Mouse (Mus musculus) midbrain, embryonic 15.5 days (tissue): ENCODE measurements at regions not wholly inside any gene's neighbourhood (a gene's known extent, or its start where the extent isn't known, plus 50 kb on each side); places are given as distances from the start of the nearest gene placed in this dataset.

Source experiments
- ATAC-seq: fragments of 200-750 bp; cut with Nextera tagmentation; replicated peaks from 2 replicates; pipeline ENCODE4 v1.8.0; 2017; ENCODE audit warnings: moderate TSS enrichment
- H3K27ac ChIP-seq: fragments of 300-500 bp; sonication (generic); 2 replicates; pipeline ENCODE4 v1.5.1; 2015; ENCODE audit warnings: mild to moderate bottlenecking, inconsistent platforms
- H3K27me3 ChIP-seq: fragments of 300-500 bp; sonication (generic); replicated peaks from 2 replicates; pipeline ENCODE4 v1.6.1; 2015; ENCODE audit warnings: inconsistent platforms
- H3K36me3 ChIP-seq: fragments of 300-500 bp; sonication (generic); replicated peaks from 2 replicates; pipeline ENCODE4 v1.6.1; 2015; ENCODE audit warnings: inconsistent platforms
- H3K4me1 ChIP-seq: fragments of 300-500 bp; sonication (generic); 2 replicates; pipeline ENCODE4 v1.6.1; 2015; ENCODE audit warnings: inconsistent platforms
- H3K4me2 ChIP-seq: fragments of 300-500 bp; sonication (generic); 2 replicates; pipeline ENCODE4 v1.6.1; 2015; ENCODE audit warnings: inconsistent platforms, mild to moderate bottlenecking, moderate library complexity
- H3K4me3 ChIP-seq: fragments of 300-500 bp; sonication (generic); 2 replicates; pipeline ENCODE4 v1.5.1; 2015; ENCODE audit warnings: mild to moderate bottlenecking, inconsistent platforms
- H3K9ac ChIP-seq: fragments of 300-500 bp; sonication (generic); 2 replicates; pipeline ENCODE4 v1.6.1; 2015; ENCODE audit warnings: mild to moderate bottlenecking, inconsistent platforms
- H3K9me3 ChIP-seq: fragments of 300-500 bp; sonication (generic); 2 replicates; pipeline ENCODE4 v1.6.1; 2016; ENCODE audit warnings: inconsistent platforms
- WGBS: fragments of 180-500 bp; shearing (Covaris S2); methylation state at CpG from one replicate; pipeline ENCODE4 v1.1.7; 2015; ENCODE audit warnings: mixed read lengths; 5-methylcytosine and 5-hydroxymethylcytosine counted together

DNA sequence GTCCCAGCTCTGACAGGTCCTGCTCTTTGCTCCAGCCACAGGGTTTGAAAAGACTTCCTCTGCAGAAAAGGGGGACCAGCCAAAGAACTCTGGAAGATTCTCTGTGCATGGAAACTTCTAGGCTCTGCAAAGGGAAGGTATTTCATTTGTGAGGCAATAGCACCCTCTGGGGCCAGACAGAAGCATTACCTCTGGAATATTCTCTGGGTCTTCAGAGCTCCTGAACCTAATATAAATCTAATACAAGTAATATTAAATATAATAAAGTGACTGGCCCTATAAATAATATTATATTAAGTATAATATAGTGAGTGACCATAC lies 109.4 kb upstream of the Gm14444 start:
- Histone ChIP-seq H3K4me1 (no peaks in the 10 kb centered on the region), H3K36me3 (no peaks in the 10 kb centered on the region), H3K9ac (no peak overlapping the region)

DNA sequence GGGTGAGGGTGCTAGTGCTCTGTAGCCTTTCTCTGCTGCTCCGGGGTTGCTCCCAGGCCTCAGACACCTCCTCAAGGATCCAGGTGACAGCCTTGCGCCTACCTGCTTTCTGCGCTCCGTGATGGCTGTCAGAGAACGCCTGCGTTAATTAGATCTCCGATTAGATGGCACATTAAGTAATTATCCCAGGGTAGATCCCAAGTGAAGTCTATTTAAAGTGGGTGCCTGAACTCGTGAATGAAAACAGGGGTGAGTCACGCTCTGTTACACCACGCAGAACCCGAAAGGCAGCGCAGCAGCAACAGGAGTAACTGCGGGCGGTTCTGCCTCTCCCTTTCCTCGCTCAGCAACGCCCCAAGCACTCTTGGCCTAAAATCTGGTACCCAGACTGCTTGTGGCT lies 108.2 kb upstream of the Gm14444 start:
- Histone ChIP-seq H3K4me2 (no peak overlapping the region), H3K27me3 (no peaks in the 10 kb centered on the region), H3K9ac (no peak overlapping the region), H3K4me3 (no peak overlapping the region), H3K36me3 (no peaks in the 10 kb centered on the region), H3K27ac (no peak overlapping the region), H3K4me1 (no peaks in the 10 kb centered on the region), H3K9me3 (no peaks in the 10 kb centered on the region)
- no peak for ATAC-seq
- WGBS, result 89% methylated on average over 16 of the region's 16 CpGs

More for the DNA sequence above, 109.4 kb upstream of the Gm14444 start:
- no peaks in the 10 kb centered on the region for H3K9me3 ChIP-seq
- no peaks in the 10 kb centered on the region for H3K27me3 ChIP-seq
- no peak overlapping the region for H3K27ac ChIP-seq
- no peak overlapping the region for H3K4me3 ChIP-seq
- H3K4me2 ChIP-seq, result no peak overlapping the region
- peak; percentile 46 for ATAC-seq

DNA sequence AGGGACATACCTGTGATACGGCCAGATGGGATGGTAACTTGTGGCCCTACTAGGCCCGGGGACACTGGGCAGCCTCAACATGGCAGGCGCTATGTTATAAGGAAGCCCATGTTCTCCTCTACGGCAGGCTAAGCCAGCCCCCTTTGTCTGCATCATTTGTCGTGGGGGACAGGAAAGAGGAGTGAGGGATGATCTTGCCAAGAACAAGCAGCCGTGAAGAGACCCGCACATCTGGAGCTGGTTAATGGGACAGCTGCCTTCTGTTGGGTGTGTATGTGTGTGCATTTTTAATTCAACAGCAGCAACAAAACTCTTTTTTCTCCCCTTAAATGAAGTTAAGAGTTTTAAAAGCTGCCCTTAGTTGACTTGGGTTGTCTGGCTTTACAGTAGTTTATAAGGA lies 106.4 kb upstream of the Gm14444 start:
- Histone ChIP-seq H3K9me3 (no peaks in the 10 kb centered on the region), H3K27me3 (no peaks in the 10 kb centered on the region), H3K4me3 (no peak overlapping the region), H3K9ac (no peak overlapping the region), H3K27ac (no peak overlapping the region), H3K4me2 (no peak overlapping the region), H3K4me1 (no peaks in the 10 kb centered on the region), H3K36me3 (no peaks in the 10 kb centered on the region)
- 82% methylated on average over 7 of the region's 7 CpGs for WGBS
- ATAC-seq, result no peak

DNA sequence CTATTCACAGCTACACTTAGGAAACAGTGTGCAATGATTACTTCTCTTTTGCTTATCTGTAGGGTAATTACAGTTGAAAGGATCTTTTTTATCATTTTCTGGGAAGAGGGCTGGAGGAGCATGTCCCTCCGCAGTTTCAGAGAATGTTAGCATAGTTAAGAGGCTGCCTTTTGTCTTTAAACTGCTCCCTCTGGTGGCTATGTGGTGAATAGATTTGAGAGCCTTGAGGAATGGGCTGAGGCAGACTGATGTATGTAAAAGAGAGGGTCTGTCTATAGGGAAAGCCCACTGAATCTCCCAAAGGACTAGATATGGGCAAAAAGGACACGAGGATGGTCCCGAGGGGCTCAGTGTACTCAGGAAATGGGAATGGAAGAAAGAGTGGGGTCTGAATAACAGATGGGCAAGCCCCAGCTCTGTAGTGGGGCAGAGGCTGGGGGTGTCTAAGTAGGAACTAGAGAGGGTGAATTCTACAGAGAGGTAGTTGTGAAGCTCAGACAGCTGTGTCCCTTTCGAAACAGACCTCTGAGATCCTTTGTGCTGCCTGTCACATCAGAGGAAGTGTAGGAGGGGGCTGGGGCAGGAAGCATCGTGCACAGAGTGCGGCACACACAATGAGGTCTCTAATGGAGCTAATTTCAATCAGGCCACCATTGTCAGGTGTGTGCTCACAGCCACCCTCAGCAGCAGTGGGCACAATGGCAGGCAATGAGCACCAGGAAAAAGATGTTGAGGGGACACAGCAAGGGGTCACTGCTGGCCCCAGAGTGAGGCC lies 104.0 kb upstream of the Gm14444 start:
- H3K36me3 ChIP-seq, result no peaks in the 10 kb centered on the region
- H3K9me3 ChIP-seq, result no peaks in the 10 kb centered on the region
- H3K27ac ChIP-seq, result no peak overlapping the region
- H3K9ac ChIP-seq, result no peak overlapping the region
- WGBS, result 46% methylated on average over 6 of the region's 6 CpGs
- no peaks in the 10 kb centered on the region for H3K27me3 ChIP-seq
- no peak overlapping the region for H3K4me3 ChIP-seq
- ATAC-seq, result peak; percentile 73
- H3K4me2 ChIP-seq, result no peak overlapping the region
- H3K4me1 ChIP-seq, result no peaks in the 10 kb centered on the region

DNA sequence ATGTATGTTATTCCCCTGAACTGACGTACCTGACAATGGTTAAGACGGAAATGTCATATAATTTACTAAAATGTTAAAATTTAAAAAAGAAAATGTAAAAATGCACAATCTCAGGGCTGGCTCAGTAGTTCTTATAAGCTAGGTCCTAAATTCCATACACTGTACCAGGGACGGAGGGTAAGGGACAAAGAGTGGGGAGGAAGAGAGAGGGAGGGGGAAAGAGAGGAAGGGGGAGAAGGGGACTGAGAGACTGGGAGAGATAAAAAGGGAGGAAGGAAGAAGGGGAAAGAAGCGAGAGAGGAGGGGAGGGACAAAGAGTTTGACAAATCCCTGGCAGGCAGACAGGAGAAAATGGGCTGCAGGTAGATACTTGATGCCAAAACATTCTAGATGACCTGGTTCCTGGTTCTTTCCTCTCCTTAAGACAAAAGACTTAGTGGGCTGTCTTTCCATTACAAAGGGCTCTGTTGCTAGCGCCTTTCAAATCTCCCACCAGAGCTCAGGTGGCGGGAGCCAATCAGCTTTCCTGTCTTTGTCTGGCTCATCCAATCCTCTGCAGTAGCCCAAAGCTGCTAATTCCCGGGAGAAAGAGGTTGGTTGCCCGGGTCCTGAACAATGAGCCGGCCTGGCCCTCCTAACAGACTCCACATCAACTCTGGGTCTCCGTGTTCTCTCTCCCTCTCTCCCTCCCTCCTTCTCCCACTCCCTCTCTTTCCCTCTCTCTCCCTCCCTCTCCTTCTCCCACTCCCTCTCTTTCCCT lies 92.7 kb upstream of the Gm14444 start:
- H3K27ac ChIP-seq, result peak overlapping the region; percentile 84
- H3K9ac ChIP-seq, result no peak overlapping the region
- H3K36me3 ChIP-seq, result no peaks in the 10 kb centered on the region
- peaks cover 14% of the 10 kb centered on the region for H3K4me1 ChIP-seq
- peak; percentile 96 for ATAC-seq
- H3K9me3 ChIP-seq, result no peaks in the 10 kb centered on the region
- peak overlapping the region; percentile 19 for H3K4me3 ChIP-seq
- 6% methylated on average over 10 of the region's 10 CpGs for WGBS
- no peaks in the 10 kb centered on the region for H3K27me3 ChIP-seq
- peak overlapping the region; percentile 52 for H3K4me2 ChIP-seq

DNA sequence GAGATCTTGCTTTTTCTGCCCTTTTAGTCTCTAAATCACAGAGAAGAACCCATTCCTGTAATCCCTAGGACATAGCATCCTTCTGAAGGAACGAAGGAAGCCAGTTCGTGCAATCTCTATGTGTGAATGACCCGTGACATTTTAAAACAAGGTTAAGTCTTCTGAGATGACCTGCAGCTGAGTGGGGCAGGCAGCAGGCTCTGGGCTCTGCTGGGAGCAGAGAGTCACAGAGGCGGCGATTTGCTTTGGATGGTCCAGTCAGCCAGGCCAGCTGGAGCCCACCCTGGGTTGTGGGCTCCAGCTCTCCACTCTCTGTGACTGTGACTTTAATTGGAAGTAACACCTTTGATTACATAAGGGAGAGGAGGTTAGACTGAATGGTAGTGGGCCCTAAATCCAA lies 92.1 kb upstream of the Gm14444 start:
- no peaks in the 10 kb centered on the region for H3K27me3 ChIP-seq
- H3K27ac ChIP-seq, result peak overlapping the region; percentile 84
- H3K4me3 ChIP-seq, result peak overlapping the region; percentile 19; the same call in 1 of the 2 replicates
- H3K9ac ChIP-seq, result peak overlapping the region; percentile 19; the same call in 1 of the 2 replicates
- WGBS, result under 1% methylated on average over 5 of the region's 5 CpGs
- H3K9me3 ChIP-seq, result no peaks in the 10 kb centered on the region
- peaks cover 14% of the 10 kb centered on the region for H3K4me1 ChIP-seq
- ATAC-seq, result peak; percentile 69
- no peaks in the 10 kb centered on the region for H3K36me3 ChIP-seq
- H3K4me2 ChIP-seq, result peak overlapping the region; percentile 52

DNA sequence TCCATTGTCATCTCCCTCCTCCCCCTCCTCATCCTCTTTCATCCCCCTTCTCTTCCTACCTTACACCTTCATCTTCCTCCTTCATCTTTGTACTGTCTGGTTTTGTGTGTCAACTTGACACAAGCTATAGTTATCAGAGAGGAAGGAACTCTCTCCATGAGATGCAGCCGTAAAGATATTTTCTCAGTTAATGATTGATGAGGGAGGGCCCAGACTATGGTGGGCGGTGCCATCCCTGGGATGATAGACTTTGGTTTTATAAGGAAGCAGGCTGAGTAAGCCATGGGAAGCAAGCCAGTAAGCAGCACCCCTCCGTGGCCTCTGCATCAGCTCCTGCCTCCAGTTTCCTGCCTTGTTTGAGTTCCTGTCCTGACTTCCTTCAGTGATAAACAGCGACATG lies 87.8 kb upstream of the Gm14444 start:
- H3K4me1 ChIP-seq, result peaks cover 12% of the 10 kb centered on the region
- H3K9ac ChIP-seq, result no peak overlapping the region
- no peak overlapping the region for H3K4me3 ChIP-seq
- H3K4me2 ChIP-seq, result no peak overlapping the region
- ATAC-seq, result no peak
- H3K27ac ChIP-seq, result no peak overlapping the region
- 84% methylated on average over 4 of the region's 4 CpGs for WGBS
- no peaks in the 10 kb centered on the region for H3K36me3 ChIP-seq
- H3K9me3 ChIP-seq, result no peaks in the 10 kb centered on the region
- H3K27me3 ChIP-seq, result no peaks in the 10 kb centered on the region

DNA sequence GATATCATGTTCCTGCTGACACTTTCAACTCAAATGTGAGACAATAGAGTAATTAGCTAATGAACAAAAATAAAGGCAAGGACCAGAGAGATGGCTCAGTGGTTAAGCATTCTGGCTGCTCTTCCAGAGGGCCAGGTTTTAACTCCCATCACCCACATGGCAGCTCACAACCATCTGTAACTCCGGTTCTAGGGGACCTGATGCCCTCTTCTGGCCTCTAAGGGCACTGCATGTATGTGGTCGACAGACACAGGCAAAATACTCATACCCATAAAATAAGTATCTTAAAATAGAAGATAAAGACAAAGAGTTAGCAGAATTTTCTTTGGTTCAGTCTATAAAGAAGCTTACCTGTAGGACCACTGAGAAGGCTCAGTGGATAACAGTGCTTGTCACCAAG lies 80.3 kb upstream of the Gm14444 start:
- Histone ChIP-seq H3K9me3 (no peaks in the 10 kb centered on the region), H3K36me3 (no peaks in the 10 kb centered on the region), H3K4me2 (no peak overlapping the region), H3K4me3 (no peak overlapping the region), H3K27ac (no peak overlapping the region), H3K9ac (no peak overlapping the region), H3K4me1 (0 out of 2 replicates have a peak, but pooled peaks cover 4% of the 10 kb centered on the region), H3K27me3 (no peaks in the 10 kb centered on the region)
- WGBS, result 76% methylated on average over 2 of the region's 2 CpGs
- no peak for ATAC-seq

DNA sequence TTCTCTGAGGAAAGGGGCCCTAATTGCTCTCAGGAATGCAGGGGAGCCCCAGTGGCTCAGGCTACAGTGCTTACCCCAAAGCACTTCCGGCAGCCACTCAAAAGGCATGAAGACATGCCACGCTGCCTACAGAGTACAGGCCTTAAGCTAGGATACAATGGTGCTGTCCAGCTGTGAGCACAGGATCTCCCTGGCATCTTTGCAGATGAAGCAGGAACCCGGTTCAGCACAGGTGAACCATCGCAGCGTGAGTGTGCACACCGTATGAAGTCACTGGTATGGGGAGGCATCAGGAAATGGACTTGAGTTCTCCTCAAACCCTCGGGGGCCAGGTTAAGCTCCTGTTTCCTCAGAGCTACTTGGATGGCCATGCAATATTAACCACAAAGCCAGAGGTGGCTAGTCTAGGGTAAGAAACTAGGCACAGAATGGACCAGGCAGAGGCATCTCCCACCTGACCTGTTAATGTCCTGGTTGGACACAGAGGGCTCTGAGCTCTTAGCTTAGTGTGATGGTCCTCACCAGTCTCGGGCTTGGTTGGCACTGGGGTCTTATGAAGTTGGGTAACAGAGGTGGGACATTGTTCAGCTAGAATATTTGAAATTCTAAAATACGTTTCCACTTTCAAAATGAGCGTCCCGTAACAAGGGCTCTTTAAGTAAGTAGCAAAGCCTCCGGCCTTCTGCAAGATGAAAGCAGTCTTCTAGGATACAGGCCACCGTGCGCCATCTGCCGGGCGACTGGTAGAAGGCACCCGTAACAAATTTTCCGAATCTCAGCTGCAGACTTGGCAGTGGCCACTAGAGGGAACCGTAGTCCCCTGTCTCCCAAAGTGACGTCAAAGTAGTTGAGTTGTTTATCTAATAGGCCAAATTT lies 77.7 kb upstream of the Gm14444 start:
- Histone ChIP-seq H3K4me1 (0 out of 2 replicates have a peak, but pooled peaks cover 4% of the 10 kb centered on the region), H3K36me3 (no peaks in the 10 kb centered on the region), H3K4me2 (peak overlapping the region; percentile 14; the same call in 1 of the 2 replicates), H3K9ac (no peak overlapping the region), H3K27ac (no peak overlapping the region), H3K4me3 (no peak overlapping the region), H3K27me3 (no peaks in the 10 kb centered on the region), H3K9me3 (no peaks in the 10 kb centered on the region)
- peak; percentile 68 for ATAC-seq
- 34% methylated on average over 20 of the region's 20 CpGs for WGBS

DNA sequence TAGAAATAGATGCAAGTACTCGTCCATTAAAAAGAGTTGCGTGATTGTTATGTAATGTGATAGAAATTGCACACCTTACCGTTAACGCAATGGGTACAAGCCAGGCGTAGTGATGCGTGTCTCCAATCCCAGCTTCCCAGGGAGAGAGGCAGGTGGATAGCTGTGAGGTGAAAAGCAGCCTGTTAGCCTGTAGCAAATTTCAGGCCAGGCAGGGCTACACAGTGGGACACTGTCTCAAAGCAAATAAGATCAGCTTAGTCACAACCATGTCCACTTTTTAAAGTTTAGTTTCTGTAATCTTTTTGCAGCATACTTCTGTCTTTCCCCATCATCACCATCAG lies 77.1 kb upstream of the Gm14444 start:
- 16% methylated on average over 6 of the region's 6 CpGs for WGBS
- Histone ChIP-seq H3K9ac (no peak overlapping the region), H3K4me2 (peak overlapping the region; percentile 14; the same call in 1 of the 2 replicates)

DNA sequence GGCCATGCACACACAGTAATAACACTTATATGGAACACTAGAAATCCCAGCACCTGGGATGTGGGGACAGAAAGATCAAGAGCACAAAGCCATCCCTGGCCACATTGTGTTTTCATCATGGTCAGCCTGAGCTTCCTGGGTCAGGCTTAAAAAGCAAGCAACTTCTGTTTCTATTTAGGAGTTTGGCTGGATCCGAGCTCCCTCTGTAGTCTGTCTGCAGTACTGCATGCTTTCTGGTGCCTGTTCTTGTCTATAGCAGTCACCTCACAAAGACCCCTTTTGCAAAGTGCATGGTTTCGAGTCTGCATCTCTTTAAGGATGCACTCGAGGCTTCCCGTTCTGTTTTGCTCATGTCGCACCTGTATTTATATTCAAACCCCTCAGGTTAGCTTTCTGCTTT lies 73.4 kb upstream of the Gm14444 start:
- no peaks in the 10 kb centered on the region for H3K27me3 ChIP-seq
- no peak overlapping the region for H3K4me3 ChIP-seq
- H3K27ac ChIP-seq, result no peak overlapping the region
- H3K4me1 ChIP-seq, result 0 out of 2 replicates have a peak, but pooled peaks cover 4% of the 10 kb centered on the region
- H3K9me3 ChIP-seq, result no peaks in the 10 kb centered on the region
- no peak for ATAC-seq
- H3K9ac ChIP-seq, result no peak overlapping the region
- no peaks in the 10 kb centered on the region for H3K36me3 ChIP-seq
- WGBS, result 27% methylated on average over 5 of the region's 5 CpGs
- H3K4me2 ChIP-seq, result no peak overlapping the region

More for the DNA sequence above, 77.1 kb upstream of the Gm14444 start:
- Histone ChIP-seq H3K27ac (no peak overlapping the region), H3K9me3 (no peaks in the 10 kb centered on the region), H3K4me1 (0 out of 2 replicates have a peak, but pooled peaks cover 4% of the 10 kb centered on the region), H3K4me3 (no peak overlapping the region), H3K36me3 (no peaks in the 10 kb centered on the region), H3K27me3 (no peaks in the 10 kb centered on the region)
- peak; percentile 69 for ATAC-seq

DNA sequence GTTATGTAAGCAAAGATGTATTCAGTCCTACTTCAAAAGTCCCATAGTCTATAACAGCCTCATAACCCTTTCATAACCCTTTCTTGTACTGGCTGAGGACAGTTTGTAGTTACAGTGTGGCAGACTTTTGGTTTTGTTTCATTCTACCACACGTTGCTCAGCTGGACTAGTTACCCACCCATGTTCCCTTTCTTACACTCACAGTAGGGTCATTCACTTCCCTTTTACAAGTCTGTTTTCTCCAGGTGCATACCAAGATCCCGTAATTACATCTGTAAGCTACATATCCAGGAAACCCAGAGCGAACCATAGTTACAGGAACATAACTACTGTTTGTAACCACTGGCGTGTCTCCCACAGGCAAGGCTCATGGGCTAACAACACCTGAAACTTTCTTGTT lies 72.1 kb upstream of the Gm14444 start:
- no peak overlapping the region for H3K27ac ChIP-seq
- 89% methylated on average over 4 of the region's 4 CpGs for WGBS

More for the DNA sequence above, 72.1 kb upstream of the Gm14444 start:
- Histone ChIP-seq H3K27me3 (no peaks in the 10 kb centered on the region), H3K4me2 (no peak overlapping the region), H3K4me3 (no peak overlapping the region), H3K9ac (no peak overlapping the region), H3K4me1 (no peaks in the 10 kb centered on the region), H3K9me3 (no peaks in the 10 kb centered on the region), H3K36me3 (no peaks in the 10 kb centered on the region)
- ATAC-seq, result no peak
